Mouse (Mus musculus) neural tube, embryonic 11.5 days (tissue): Measurements from ENCODE around the gene Gm6370. TPM values are rescaled to one million over a fixed set of nuclear protein-coding genes. Genes with fewer than 3 reads are reported as not detected.
"Not testable (repeated sequence)": the region's sequence is repeated elsewhere in the genome, so short reads cannot be mapped to it uniquely, and the experiment has no call there.

Experiments
- ATAC-seq: fragments of 200-750 bp; cut with Nextera tagmentation; 2 replicates; pipeline ENCODE4 v1.8.0; 2017; ENCODE audit warnings: moderate number of reproducible peaks, mild to moderate bottlenecking, moderate TSS enrichment, moderate library complexity; ENCODE audit not compliant: insufficient read depth, low FRiP score, low TSS enrichment
- DNase-seq: peaks from one replicate; pipeline ENCODE4 v3.0.0-alpha.2; 2015; ENCODE audit warnings: low spot score
- H3K27ac ChIP-seq: fragments of 300-500 bp; sonication (generic); 2 replicates; pipeline ENCODE4 v1.5.1; 2014; ENCODE audit warnings: low read depth, mild to moderate bottlenecking, low read length
- H3K27me3 ChIP-seq: fragments of 300-500 bp; sonication (generic); 2 replicates; pipeline ENCODE4 v1.6.1; 2014; ENCODE audit warnings: mild to moderate bottlenecking, low read length, mixed read lengths; ENCODE audit not compliant: control insufficient read depth, insufficient read depth
- H3K36me3 ChIP-seq: fragments of 300-500 bp; sonication (generic); 2 replicates; pipeline ENCODE4 v1.6.1; 2014; ENCODE audit warnings: mild to moderate bottlenecking, low read length, moderate library complexity, mixed read lengths; ENCODE audit not compliant: control insufficient read depth, insufficient read depth
- H3K4me1 ChIP-seq: fragments of 300-500 bp; sonication (generic); 2 replicates; pipeline ENCODE4 v1.6.1; 2014; ENCODE audit warnings: low read length, mixed read lengths; ENCODE audit not compliant: control insufficient read depth, insufficient read depth
- H3K4me2 ChIP-seq: fragments of 300-500 bp; sonication (generic); 2 replicates; pipeline ENCODE4 v1.6.1; 2014; ENCODE audit warnings: low read depth, mild to moderate bottlenecking, moderate library complexity
- H3K4me3 ChIP-seq: fragments of 300-500 bp; sonication (generic); 2 replicates; pipeline ENCODE4 v1.5.1; 2014; ENCODE audit warnings: low read depth, low read length
- H3K9ac ChIP-seq: fragments of 300-500 bp; sonication (generic); 2 replicates; pipeline ENCODE4 v1.6.1; 2014; ENCODE audit warnings: mild to moderate bottlenecking, low read length
- H3K9me3 ChIP-seq: fragments of 300-500 bp; sonication (generic); 2 replicates; pipeline ENCODE4 v1.6.1; 2016; ENCODE audit warnings: low read length; ENCODE audit not compliant: control insufficient read depth
- WGBS: fragments of 180-500 bp; shearing (Covaris S2); extraction: QIAGEN DNeasy Blood & Tissue Kit; methylation state at CpG from one replicate; pipeline ENCODE4 v1.1.7; 2014; 5-methylcytosine and 5-hydroxymethylcytosine counted together
- polyA plus RNA-seq: library from polyadenylated mRNA; unstranded; fragments of >200 nt; fragmentation: Nextera tagmentation; extraction: Ambion mirVana; gene quantifications from 2 replicates; pipeline ENCODE4 v1.2.1, GENCODE M21; 2014

Gene Gm6370
- not detected in 2 replicates for polyA plus RNA-seq

DNA sequence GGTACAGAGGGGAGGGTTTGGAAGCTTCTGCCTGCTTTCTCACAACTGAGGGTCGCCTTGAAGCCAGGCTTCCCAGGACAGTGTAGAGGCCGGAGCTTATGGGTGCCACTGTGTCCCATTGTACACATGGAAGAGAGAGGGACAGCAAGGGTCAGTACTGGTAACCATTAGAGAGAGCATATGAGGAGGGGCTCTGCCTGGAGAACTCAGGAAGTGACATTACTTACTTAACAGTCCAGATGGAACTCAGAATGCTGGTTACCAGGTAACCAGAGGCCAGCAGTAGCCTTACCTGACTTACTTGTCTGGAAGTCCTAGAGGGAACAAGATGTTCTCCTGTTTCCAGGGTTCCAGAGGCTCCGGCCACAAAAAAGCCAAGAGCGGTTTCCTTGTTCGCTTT lies at the start of gene Gm6370:
TSS of gene Gm6370 (plus strand) at position 301 of the 400 bp plus-strand sequence.
- H3K4me1 ChIP-seq, H3K4me3 ChIP-seq, DNase-seq, H3K36me3 ChIP-seq, H3K27me3 ChIP-seq, H3K9ac ChIP-seq, H3K4me2 ChIP-seq, H3K9me3 ChIP-seq, H3K27ac ChIP-seq, ATAC-seq: not testable (repeated sequence)
- no CpG with 5 or more reads among the region's 5 CpGs for WGBS

DNA sequence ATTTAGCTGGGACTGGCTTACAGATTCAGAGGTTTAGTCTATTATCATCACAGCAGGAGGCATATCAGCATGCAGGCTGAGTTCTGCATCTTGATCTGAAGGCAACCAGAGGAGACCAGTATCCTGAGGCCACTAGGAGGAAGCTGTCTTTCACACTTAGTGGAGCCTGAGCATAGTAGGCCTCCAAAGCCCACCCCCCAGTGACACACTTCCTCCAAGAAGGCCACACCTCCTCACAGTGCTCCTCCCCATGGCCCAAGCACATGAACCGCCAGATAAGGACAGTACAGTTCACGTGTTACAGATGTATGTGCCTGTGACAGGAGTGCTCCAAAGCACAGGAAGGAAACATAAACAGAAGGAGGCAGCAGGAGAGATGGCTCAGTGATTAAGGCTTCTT lies 48.4 kb upstream of the Gm6370 start:
- Histone ChIP-seq H3K9ac (no peak overlapping the region), H3K4me3 (no peak overlapping the region), H3K9me3 (no peaks in the 10 kb centered on the region), H3K27me3 (no peaks in the 10 kb centered on the region), H3K4me2 (no peak overlapping the region), H3K4me1 (no peaks in the 10 kb centered on the region), H3K27ac (no peak overlapping the region), H3K36me3 (no peaks in the 10 kb centered on the region)
- WGBS, result 84% methylated on average over 2 of the region's 2 CpGs
- ATAC-seq (no peak), DNase-seq (no peak)

DNA sequence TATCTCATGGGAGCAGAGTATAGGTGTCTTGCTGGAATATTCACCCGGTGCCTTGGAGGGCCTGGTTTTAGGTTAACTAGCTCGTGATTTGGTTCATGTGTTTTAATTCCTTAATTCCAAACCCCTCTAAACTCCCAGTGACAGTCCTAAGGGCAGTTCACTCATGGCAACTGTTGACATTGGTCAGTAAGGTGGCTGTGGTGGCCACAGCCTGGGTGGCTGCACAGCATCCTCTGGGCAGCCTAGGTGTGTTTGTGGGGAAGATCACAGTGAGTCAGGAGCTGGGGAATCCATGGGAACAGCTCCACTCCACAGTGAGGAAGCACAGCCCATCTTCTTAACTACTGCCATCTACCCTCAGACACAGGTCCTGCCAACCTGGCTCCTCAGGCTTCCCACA lies 44.5 kb upstream of the Gm6370 start:
- no peaks in the 10 kb centered on the region for H3K27me3 ChIP-seq
- H3K4me2 ChIP-seq, result no peak overlapping the region
- no peak overlapping the region for H3K4me3 ChIP-seq
- H3K27ac ChIP-seq, result no peak overlapping the region
- no peaks in the 10 kb centered on the region for H3K36me3 ChIP-seq
- no peaks in the 10 kb centered on the region for H3K4me1 ChIP-seq
- no peak overlapping the region for H3K9ac ChIP-seq
- WGBS, result 94% methylated on average over 2 of the region's 2 CpGs
- H3K9me3 ChIP-seq, result no peaks in the 10 kb centered on the region
- no peak for ATAC-seq
- DNase-seq, result no peak

DNA sequence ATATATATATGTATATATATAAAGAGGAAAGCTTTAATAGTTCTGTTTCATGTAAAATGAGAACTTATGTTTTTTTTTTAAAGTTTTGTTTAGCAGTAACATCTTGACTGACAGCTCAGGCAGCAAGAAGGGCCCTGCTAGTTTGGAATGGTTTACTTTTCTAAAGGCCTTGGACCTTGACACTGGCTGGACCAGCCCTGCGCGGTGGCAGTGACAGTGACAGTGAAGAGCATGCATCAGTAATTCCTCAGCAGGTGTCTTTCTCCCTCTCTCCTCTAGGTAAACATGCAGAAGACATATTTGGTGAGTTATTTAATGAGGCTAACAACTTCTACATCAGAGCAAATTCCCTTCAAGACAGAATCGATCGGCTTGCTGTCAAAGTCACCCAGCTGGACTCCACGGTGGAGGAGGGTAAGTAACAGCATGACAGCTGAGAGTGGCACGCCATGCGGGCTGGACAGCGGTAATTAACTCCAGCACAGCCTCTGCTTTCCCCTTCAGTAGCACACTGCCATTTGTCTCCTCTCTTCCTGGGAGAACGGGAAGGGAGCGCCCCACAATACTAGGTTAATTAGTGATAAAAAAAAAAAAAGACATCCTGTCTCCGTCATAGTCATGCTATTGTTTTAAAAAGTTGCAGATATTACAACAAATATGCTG lies 39.4 kb upstream of the Gm6370 start:
- 60% methylated on average over 11 of the region's 11 CpGs for WGBS

DNA sequence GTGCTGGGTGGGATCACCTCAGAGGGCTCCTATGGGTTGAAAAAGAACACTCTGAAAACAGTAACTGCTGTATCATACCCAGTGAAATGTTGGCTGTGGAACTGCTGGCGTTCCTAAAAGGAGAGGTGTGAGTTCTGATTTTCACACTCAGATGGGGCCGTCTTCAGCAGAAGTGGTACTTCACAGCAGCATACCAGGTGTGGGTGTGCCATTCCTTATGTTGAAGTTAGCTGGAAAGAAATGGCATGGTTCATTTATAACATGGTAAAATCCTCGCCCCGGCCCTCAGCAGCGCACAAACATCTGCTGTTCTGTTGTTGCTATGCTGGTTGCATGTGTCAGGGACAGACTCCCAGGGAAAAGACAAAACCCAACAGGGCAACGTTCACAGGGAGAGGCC lies 37.6 kb upstream of the Gm6370 start:
- 89% methylated on average over 6 of the region's 6 CpGs for WGBS
- Histone ChIP-seq H3K4me2 (no peak overlapping the region), H3K27me3 (no peaks in the 10 kb centered on the region), H3K27ac (no peak overlapping the region), H3K4me3 (no peak overlapping the region), H3K4me1 (no peaks in the 10 kb centered on the region), H3K36me3 (0 out of 2 replicates have a peak, but pooled peaks cover 2% of the 10 kb centered on the region), H3K9ac (no peak overlapping the region), H3K9me3 (no peaks in the 10 kb centered on the region)
- ATAC-seq (no peak), DNase-seq (no peak)

More for the DNA sequence above, 39.4 kb upstream of the Gm6370 start:
- Histone ChIP-seq H3K4me3 (no peak overlapping the region), H3K9ac (no peak overlapping the region), H3K4me2 (no peak overlapping the region), H3K36me3 (0 out of 2 replicates have a peak, but pooled peaks cover 2% of the 10 kb centered on the region), H3K27ac (no peak overlapping the region), H3K9me3 (no peaks in the 10 kb centered on the region), H3K4me1 (no peaks in the 10 kb centered on the region), H3K27me3 (no peaks in the 10 kb centered on the region)
- ATAC-seq (no peak), DNase-seq (no peak)

DNA sequence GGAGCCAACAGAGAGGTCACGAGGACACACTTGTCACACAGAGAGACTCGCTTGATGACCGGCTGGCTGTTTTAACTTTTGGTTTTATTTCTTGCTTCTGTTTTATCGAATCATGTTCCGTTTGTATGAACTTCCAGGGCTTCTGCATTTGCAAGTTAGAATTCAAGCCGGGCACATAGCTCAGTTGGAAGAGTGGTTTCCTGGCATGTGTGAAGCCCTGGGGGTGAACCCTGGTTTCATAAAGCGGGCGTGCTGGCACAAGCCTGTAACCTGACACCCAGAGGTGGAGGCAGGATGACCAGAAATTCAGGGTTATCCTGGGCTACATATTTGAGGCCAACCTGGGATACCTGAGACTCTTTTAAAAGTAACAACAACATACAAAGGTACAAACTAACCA lies 29.6 kb upstream of the Gm6370 start:
- no peak overlapping the region for H3K4me2 ChIP-seq
- DNase-seq, result no peak
- no peak overlapping the region for H3K9ac ChIP-seq
- ATAC-seq, result no peak
- no peak overlapping the region for H3K27ac ChIP-seq
- no peaks in the 10 kb centered on the region for H3K9me3 ChIP-seq
- no peaks in the 10 kb centered on the region for H3K27me3 ChIP-seq
- no peaks in the 10 kb centered on the region for H3K36me3 ChIP-seq
- H3K4me3 ChIP-seq, result no peak overlapping the region
- 86% methylated on average over 8 of the region's 8 CpGs for WGBS
- H3K4me1 ChIP-seq, result no peaks in the 10 kb centered on the region

DNA sequence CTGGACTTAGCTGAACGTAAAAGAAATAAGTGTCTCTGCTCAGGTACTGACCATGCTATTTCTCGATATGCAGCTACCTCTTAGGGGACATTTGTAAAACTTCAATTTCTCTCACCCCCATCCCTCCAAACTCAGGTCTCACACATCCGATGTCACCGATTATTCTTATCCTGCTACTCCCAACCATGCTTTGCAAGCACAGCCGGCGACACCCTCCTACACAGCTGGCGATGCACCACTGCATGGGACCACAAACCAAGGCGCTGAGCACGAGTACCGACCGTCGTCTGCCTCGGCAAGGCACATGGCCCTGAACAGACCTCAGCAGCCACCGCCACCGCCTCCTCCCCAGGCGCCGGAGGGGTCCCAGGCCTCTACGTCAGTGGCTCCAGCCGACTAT lies 24.5 kb upstream of the Gm6370 start:
- no peak overlapping the region for H3K4me2 ChIP-seq
- no peaks in the 10 kb centered on the region for H3K27me3 ChIP-seq
- no peak for DNase-seq
- no peak overlapping the region for H3K9ac ChIP-seq
- no peaks in the 10 kb centered on the region for H3K9me3 ChIP-seq
- no peaks in the 10 kb centered on the region; the same call in 1 of the 2 replicates for H3K36me3 ChIP-seq
- no peak overlapping the region for H3K27ac ChIP-seq
- no peak overlapping the region for H3K4me3 ChIP-seq
- no peak for ATAC-seq
- no peaks in the 10 kb centered on the region for H3K4me1 ChIP-seq
- WGBS, result 96% methylated on average over 19 of the region's 19 CpGs

DNA sequence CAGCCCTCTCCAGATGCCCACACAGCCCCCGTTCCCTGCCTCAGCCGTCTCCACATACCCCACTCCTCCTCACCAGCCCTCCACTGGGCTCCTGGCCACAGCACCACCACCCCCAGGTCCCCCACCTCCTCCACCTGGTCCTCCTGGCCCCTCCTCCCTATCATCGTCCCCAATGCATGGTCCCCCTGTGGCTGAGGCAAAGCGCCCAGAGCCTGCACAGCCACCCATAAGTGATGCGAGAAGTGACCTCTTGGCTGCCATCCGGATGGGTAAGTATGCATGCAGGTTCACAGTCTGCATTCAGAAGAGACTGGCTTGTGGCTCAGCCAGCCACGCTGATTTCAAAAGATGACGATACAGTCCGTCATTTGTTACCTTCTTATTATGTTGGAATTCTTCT lies 22.9 kb upstream of the Gm6370 start:
- H3K27me3 ChIP-seq, result no peaks in the 10 kb centered on the region
- DNase-seq (no peak), ATAC-seq (no peak)
- no peak overlapping the region for H3K27ac ChIP-seq
- no peak overlapping the region for H3K4me2 ChIP-seq
- H3K36me3 ChIP-seq, result no peaks in the 10 kb centered on the region; the same call in 1 of the 2 replicates
- H3K4me1 ChIP-seq, result no peaks in the 10 kb centered on the region
- H3K9ac ChIP-seq, result no peak overlapping the region
- 85% methylated on average over 9 of the region's 9 CpGs for WGBS
- H3K9me3 ChIP-seq, result no peaks in the 10 kb centered on the region
- H3K4me3 ChIP-seq, result no peak overlapping the region

DNA sequence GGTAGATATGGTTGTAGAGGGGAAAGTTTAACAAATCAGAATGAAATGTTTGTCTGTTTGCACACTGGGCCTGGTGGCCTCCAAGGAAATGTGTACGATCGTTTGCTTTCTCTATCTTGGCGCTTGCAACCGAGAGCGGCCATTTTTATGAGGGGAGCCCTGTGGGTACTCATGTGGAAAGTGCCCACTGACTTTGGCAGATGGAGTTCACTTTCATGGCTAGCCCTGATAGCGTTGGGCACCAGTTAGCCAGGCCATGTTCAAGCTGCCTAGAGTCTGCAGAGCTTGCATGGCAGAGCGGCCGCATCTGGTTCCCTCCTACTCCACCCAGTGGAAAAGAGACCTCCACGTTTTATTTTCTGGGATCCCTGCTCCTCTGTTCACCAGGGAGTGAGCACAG lies 20.3 kb upstream of the Gm6370 start:
- H3K4me3 ChIP-seq, result no peak overlapping the region
- no peaks in the 10 kb centered on the region; the same call in 1 of the 2 replicates for H3K36me3 ChIP-seq
- DNase-seq, result no peak
- no peak for ATAC-seq
- no peak overlapping the region for H3K27ac ChIP-seq
- H3K4me2 ChIP-seq, result no peak overlapping the region
- H3K4me1 ChIP-seq, result no peaks in the 10 kb centered on the region
- H3K9me3 ChIP-seq, result no peaks in the 10 kb centered on the region
- no peaks in the 10 kb centered on the region for H3K27me3 ChIP-seq
- no peak overlapping the region for H3K9ac ChIP-seq
- 92% methylated on average over 9 of the region's 9 CpGs for WGBS
